Mouse (Mus musculus): Measurements from ENCODE around the gene Aifm2. TPM values are rescaled to one million over a fixed set of nuclear protein-coding genes. Genes with fewer than 3 reads are reported as not detected.
A peak's percentile ranks its signal among the peaks of the same experiment; 100 is the strongest.

The Aifm2 gene
- polyA plus RNA-seq, 1 experiment from 2014 or later: 8.2 TPM

DNA sequence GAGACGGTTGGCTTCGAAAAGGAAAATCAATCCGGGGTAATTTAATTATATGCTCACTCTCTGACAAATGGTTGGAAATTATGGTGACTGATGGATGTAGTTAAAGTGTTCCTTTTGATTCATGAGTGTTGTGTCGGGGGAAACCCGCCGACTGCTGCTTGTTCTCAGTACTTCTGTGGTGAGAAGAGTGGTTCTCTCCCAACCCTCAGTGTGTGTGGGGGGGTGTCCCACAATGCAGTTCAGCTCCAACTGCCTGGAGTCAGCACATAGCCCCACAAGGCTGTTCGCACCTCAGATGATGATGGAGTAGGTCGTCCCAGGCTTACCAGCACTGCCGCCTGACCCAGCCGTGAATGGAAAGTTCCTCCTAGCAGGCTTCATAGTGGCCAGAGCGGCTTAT is 14.1 kb downstream of the Aifm2 start:
- no peaks in the 10 kb centered on the region for H3K9me3 ChIP-seq
- H3K27ac ChIP-seq: no peak overlapping the region
- no peaks in the 10 kb centered on the region for H3K27me3 ChIP-seq (ENCODE audit: insufficient read depth, poor library complexity, severe bottlenecking)
- WGBS: 85% methylated on average over 11 of the region's 11 CpGs
- H3K36me3 ChIP-seq: no peaks in the 10 kb centered on the region
- DNase-seq (ENCODE audit: low spot score): no peak
- no peak overlapping the region for H3K4me3 ChIP-seq
- H3K4me1 ChIP-seq (replicated peaks): no peaks in the 10 kb centered on the region; the same call in 1 of the 2 replicates

GRCm38 (mm10) chr10:61730171-61730570 is 15.1 kb downstream of the Aifm2 start:
- no peak for DNase-seq (ENCODE audit: low spot score)
- no peak overlapping the region for H3K4me3 ChIP-seq
- H3K36me3 ChIP-seq: no peaks in the 10 kb centered on the region
- H3K4me1 ChIP-seq (replicated peaks): no peaks in the 10 kb centered on the region; the same call in 1 of the 2 replicates
- no peaks in the 10 kb centered on the region for H3K27me3 ChIP-seq (ENCODE audit: insufficient read depth, poor library complexity, severe bottlenecking)
- no peak overlapping the region for H3K27ac ChIP-seq
- 96% methylated on average over 6 of the region's 6 CpGs for WGBS
- H3K9me3 ChIP-seq: no peaks in the 10 kb centered on the region

DNA sequence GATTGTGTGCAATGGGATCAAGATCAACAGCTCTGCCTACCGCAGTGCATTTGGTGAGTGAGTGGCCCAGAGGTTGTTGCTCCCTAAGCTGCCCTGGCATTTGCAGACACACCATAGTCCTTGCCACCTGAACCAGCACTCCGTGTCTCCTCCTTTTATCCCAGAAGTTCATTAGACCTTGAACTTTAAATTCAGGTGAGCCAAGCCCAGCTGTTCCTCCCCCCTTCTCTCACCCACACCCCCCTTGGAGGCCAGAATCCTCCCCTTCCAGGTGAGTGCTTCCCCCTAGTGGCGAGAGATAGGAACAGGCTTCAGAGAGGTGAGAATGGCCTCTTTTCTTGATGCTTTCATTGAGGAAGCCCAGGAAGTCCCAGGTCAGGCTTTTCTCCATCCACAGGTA is 19.3 kb downstream of the Aifm2 start:
- H3K27ac ChIP-seq: no peak overlapping the region
- H3K36me3 ChIP-seq: peaks cover 31% of the 10 kb centered on the region
- H3K4me3 ChIP-seq: no peak overlapping the region
- H3K9me3 ChIP-seq: no peaks in the 10 kb centered on the region
- no peaks in the 10 kb centered on the region for H3K27me3 ChIP-seq (ENCODE audit: insufficient read depth, poor library complexity, severe bottlenecking)
- peak; percentile 21 for DNase-seq (ENCODE audit: low spot score)
- no peaks in the 10 kb centered on the region for H3K4me1 ChIP-seq (replicated peaks)
- WGBS: 41% methylated on average over 3 of the region's 3 CpGs

GRCm38 (mm10) chr10:61736671-61737078 is 21.6 kb downstream of the Aifm2 start:
- peaks cover 54% of the 10 kb centered on the region for H3K36me3 ChIP-seq
- H3K4me3 ChIP-seq: no peak overlapping the region
- no peaks in the 10 kb centered on the region for H3K27me3 ChIP-seq (ENCODE audit: insufficient read depth, poor library complexity, severe bottlenecking)
- no peak for DNase-seq (ENCODE audit: low spot score)
- no peaks in the 10 kb centered on the region for H3K9me3 ChIP-seq
- 80% methylated on average over 10 of the region's 10 CpGs for WGBS
- H3K27ac ChIP-seq: no peak overlapping the region; the same call in 1 of the 2 replicates
- no peaks in the 10 kb centered on the region for H3K4me1 ChIP-seq (replicated peaks)

GRCm38 (mm10) chr10:61737537-61737936 is 22.5 kb downstream of the Aifm2 start:
- 95% methylated on average over 1 of the region's 1 CpGs for WGBS

GRCm38 (mm10) chr10:61738126-61738525 is 23.1 kb downstream of the Aifm2 start:
- no peak for DNase-seq (ENCODE audit: low spot score)
- Histone ChIP-seq H3K4me3 (no peak overlapping the region), H3K27ac (no peak overlapping the region), H3K36me3 (peaks cover 69% of the 10 kb centered on the region), H3K4me1 (replicated peaks) (no peaks in the 10 kb centered on the region), H3K9me3 (no peaks in the 10 kb centered on the region), H3K27me3 (ENCODE audit: insufficient read depth, poor library complexity, severe bottlenecking) (no peaks in the 10 kb centered on the region)
- 90% methylated on average over 4 of the region's 4 CpGs for WGBS

More at GRCm38 (mm10) chr10:61737537-61737936, 22.5 kb downstream of the Aifm2 start:
- H3K27ac ChIP-seq: no peak overlapping the region
- no peaks in the 10 kb centered on the region for H3K27me3 ChIP-seq (ENCODE audit: insufficient read depth, poor library complexity, severe bottlenecking)
- no peak for DNase-seq (ENCODE audit: low spot score)
- peaks cover 63% of the 10 kb centered on the region for H3K36me3 ChIP-seq
- no peaks in the 10 kb centered on the region for H3K4me1 ChIP-seq (replicated peaks)
- H3K9me3 ChIP-seq: no peaks in the 10 kb centered on the region
- H3K4me3 ChIP-seq: no peak overlapping the region

GRCm38 (mm10) chr10:61741306-61741705 is 26.2 kb downstream of the Aifm2 start:
- Histone ChIP-seq H3K4me3 (no peak overlapping the region), H3K27ac (no peak overlapping the region), H3K27me3 (ENCODE audit: insufficient read depth, poor library complexity, severe bottlenecking) (no peaks in the 10 kb centered on the region), H3K4me1 (replicated peaks) (no peaks in the 10 kb centered on the region), H3K36me3 (peaks cover 100% of the 10 kb centered on the region), H3K9me3 (peaks cover 12% of the 10 kb centered on the region)
- 100% methylated on average over 1 of the region's 1 CpGs for WGBS
- DNase-seq (ENCODE audit: low spot score): no peak

- peaks cover 100% of the 10 kb centered on the region for H3K36me3 ChIP-seq
Measured at GRCm38 (mm10) chr10:61741873-61742272, 26.8 kb downstream of the Aifm2 start.

GRCm38 (mm10) chr10:61742336-61742735 is 27.3 kb downstream of the Aifm2 start:
- Histone ChIP-seq H3K9me3 (peaks cover 12% of the 10 kb centered on the region), H3K4me3 (no peak overlapping the region), H3K36me3 (peaks cover 100% of the 10 kb centered on the region), H3K27me3 (ENCODE audit: insufficient read depth, poor library complexity, severe bottlenecking) (no peaks in the 10 kb centered on the region), H3K27ac (no peak overlapping the region), H3K4me1 (replicated peaks) (no peaks in the 10 kb centered on the region)
- 96% methylated on average over 8 of the region's 8 CpGs for WGBS
- DNase-seq (ENCODE audit: low spot score): no peak

More at GRCm38 (mm10) chr10:61741873-61742272, 26.8 kb downstream of the Aifm2 start:
- Histone ChIP-seq H3K4me3 (no peak overlapping the region), H3K27me3 (ENCODE audit: insufficient read depth, poor library complexity, severe bottlenecking) (no peaks in the 10 kb centered on the region), H3K4me1 (replicated peaks) (no peaks in the 10 kb centered on the region), H3K27ac (no peak overlapping the region), H3K9me3 (peaks cover 12% of the 10 kb centered on the region)
- DNase-seq (ENCODE audit: low spot score): no peak
- WGBS: 89% methylated on average over 4 of the region's 4 CpGs

DNA sequence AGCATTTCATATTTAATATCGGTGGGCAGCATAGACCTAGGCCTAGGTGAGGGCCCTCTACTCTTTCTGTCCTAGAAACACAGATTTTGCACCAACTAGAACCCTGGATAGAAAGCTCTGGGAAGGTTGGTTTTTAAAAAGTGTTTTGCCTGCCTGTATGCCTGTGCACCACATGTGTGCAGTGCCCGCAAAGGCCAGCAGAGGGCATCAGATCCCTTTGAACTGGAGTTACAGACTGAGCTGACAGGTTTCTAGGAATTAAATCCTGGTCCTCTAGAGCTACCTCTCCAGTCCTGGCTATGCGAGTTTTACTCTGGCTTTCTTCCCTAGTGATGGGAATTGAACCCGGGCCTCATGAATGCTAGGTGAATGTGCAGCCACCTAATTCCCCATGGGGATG is 30.1 kb downstream of the Aifm2 start:
- peak; percentile 49 for DNase-seq (ENCODE audit: low spot score)
- Histone ChIP-seq H3K36me3 (peaks cover 100% of the 10 kb centered on the region), H3K4me1 (replicated peaks) (no peaks in the 10 kb centered on the region), H3K4me3 (no peak overlapping the region), H3K9me3 (peaks cover 12% of the 10 kb centered on the region), H3K27me3 (ENCODE audit: insufficient read depth, poor library complexity, severe bottlenecking) (no peaks in the 10 kb centered on the region), H3K27ac (no peak overlapping the region)
- WGBS: 89% methylated on average over 4 of the region's 4 CpGs

- WGBS: 93% methylated on average over 13 of the region's 13 CpGs
- H3K4me3 ChIP-seq: no peak overlapping the region
- no peaks in the 10 kb centered on the region for H3K4me1 ChIP-seq (replicated peaks)
- no peak for DNase-seq (ENCODE audit: low spot score)
- H3K36me3 ChIP-seq: peaks cover 100% of the 10 kb centered on the region
- no peak overlapping the region for H3K27ac ChIP-seq
- peaks cover 12% of the 10 kb centered on the region for H3K9me3 ChIP-seq
- H3K27me3 ChIP-seq (ENCODE audit: insufficient read depth, poor library complexity, severe bottlenecking): no peaks in the 10 kb centered on the region
Measured at GRCm38 (mm10) chr10:61747302-61747701, 32.2 kb downstream of the Aifm2 start.

- H3K4me3 ChIP-seq: no peak overlapping the region
- H3K4me1 ChIP-seq (replicated peaks): no peaks in the 10 kb centered on the region
- WGBS: 93% methylated on average over 9 of the region's 9 CpGs
- peaks cover 100% of the 10 kb centered on the region for H3K36me3 ChIP-seq
- DNase-seq (ENCODE audit: low spot score): no peak
- H3K27me3 ChIP-seq (ENCODE audit: insufficient read depth, poor library complexity, severe bottlenecking): no peaks in the 10 kb centered on the region
- peaks cover 9% of the 10 kb centered on the region for H3K9me3 ChIP-seq
- no peak overlapping the region for H3K27ac ChIP-seq
Measured at GRCm38 (mm10) chr10:61750014-61750413, 35.0 kb downstream of the Aifm2 start.

- no peaks in the 10 kb centered on the region for H3K4me1 ChIP-seq (replicated peaks)
- 84% methylated on average over 20 of the region's 20 CpGs for WGBS
Measured at GRCm38 (mm10) chr10:61751534-61752219, 36.6 kb downstream of the Aifm2 start.

More at GRCm38 (mm10) chr10:61751534-61752219, 36.6 kb downstream of the Aifm2 start:
- DNase-seq (ENCODE audit: low spot score): no peak
- Histone ChIP-seq H3K36me3 (peaks cover 100% of the 10 kb centered on the region), H3K4me3 (no peak overlapping the region), H3K27me3 (ENCODE audit: insufficient read depth, poor library complexity, severe bottlenecking) (no peaks in the 10 kb centered on the region), H3K9me3 (no peaks in the 10 kb centered on the region), H3K27ac (no peak overlapping the region)

Measured in hindbrain, embryonic 10.5 days (tissue).